Mouse (Mus musculus): ENCODE measurements around the gene Dpp4. TPM values are rescaled to one million over a fixed set of nuclear protein-coding genes. Genes with fewer than 3 reads are reported as not detected.

The Dpp4 gene
- polyA plus RNA-seq, 1 experiment from 2014 or later, result 1.4 TPM

- DNase-seq (ENCODE audit: low spot score) (no peak), ATAC-seq (ENCODE audit: low FRiP score) (no peak)
- no peaks in the 10 kb centered on the region for H3K27me3 ChIP-seq (ENCODE audit: control insufficient read depth, insufficient read depth, low read length)
- no peak overlapping the region for H3K9ac ChIP-seq
- no peak overlapping the region for H3K4me3 ChIP-seq (replicated peaks; ENCODE audit: low read length)
- H3K27ac ChIP-seq, result no peak overlapping the region
- H3K4me1 ChIP-seq (replicated peaks; ENCODE audit: control insufficient read depth, insufficient read depth, low read length), result no peaks in the 10 kb centered on the region
- H3K9me3 ChIP-seq (ENCODE audit: control insufficient read depth, low read length), result no peaks in the 10 kb centered on the region
- no peak overlapping the region for H3K4me2 ChIP-seq (replicated peaks)
- no peaks in the 10 kb centered on the region for H3K36me3 ChIP-seq (replicated peaks; ENCODE audit: control insufficient read depth, insufficient read depth)
- 78% methylated on average over 4 of the region's 4 CpGs for WGBS
These were observed 124.5 kb downstream of the Dpp4 start for GRCm38 (mm10) chr2:62287532-62287931.

GRCm38 (mm10) chr2:62285847-62286246 lies 126.2 kb downstream of the Dpp4 start:
- H3K4me3 ChIP-seq (replicated peaks; ENCODE audit: low read length), result no peak overlapping the region
- H3K36me3 ChIP-seq (replicated peaks; ENCODE audit: control insufficient read depth, insufficient read depth), result no peaks in the 10 kb centered on the region
- no peaks in the 10 kb centered on the region for H3K9me3 ChIP-seq (ENCODE audit: control insufficient read depth, low read length)
- no peaks in the 10 kb centered on the region for H3K27me3 ChIP-seq (ENCODE audit: control insufficient read depth, insufficient read depth, low read length)
- no peak overlapping the region for H3K27ac ChIP-seq
- H3K4me2 ChIP-seq (replicated peaks), result no peak overlapping the region
- 2% methylated on average over 2 of the region's 2 CpGs for WGBS
- H3K4me1 ChIP-seq (replicated peaks; ENCODE audit: control insufficient read depth, insufficient read depth, low read length), result no peaks in the 10 kb centered on the region
- DNase-seq (ENCODE audit: low spot score) (peak; percentile 50), ATAC-seq (ENCODE audit: low FRiP score) (no peak)
- H3K9ac ChIP-seq, result no peak overlapping the region

GRCm38 (mm10) chr2:62285026-62285425 lies 127.0 kb downstream of the Dpp4 start:
- no peak overlapping the region for H3K4me3 ChIP-seq (replicated peaks; ENCODE audit: low read length)

More at GRCm38 (mm10) chr2:62285026-62285425, 127.0 kb downstream of the Dpp4 start:
- no peak overlapping the region for H3K4me2 ChIP-seq (replicated peaks)
- ATAC-seq (ENCODE audit: low FRiP score) (no peak), DNase-seq (ENCODE audit: low spot score) (no peak)
- H3K27ac ChIP-seq, result no peak overlapping the region
- H3K9ac ChIP-seq, result no peak overlapping the region
- H3K4me1 ChIP-seq (replicated peaks; ENCODE audit: control insufficient read depth, insufficient read depth, low read length), result no peaks in the 10 kb centered on the region
- no peaks in the 10 kb centered on the region for H3K9me3 ChIP-seq (ENCODE audit: control insufficient read depth, low read length)
- no peaks in the 10 kb centered on the region for H3K27me3 ChIP-seq (ENCODE audit: control insufficient read depth, insufficient read depth, low read length)
- H3K36me3 ChIP-seq (replicated peaks; ENCODE audit: control insufficient read depth, insufficient read depth), result no peaks in the 10 kb centered on the region
- 93% methylated on average over 2 of the region's 2 CpGs for WGBS

Other genes with a start within 250 kb of the Dpp4 start
- gene Gcg, start 71.4 kb upstream of the Dpp4 start, polyA plus RNA-seq (2014; fragmentation: Nextera tagmentation; extraction: Ambion mirVana), result 0.67 TPM in 1 of 2 replicates, not detected in the other
- 1.7 and 1.8 TPM in 2 replicates for gene Fap, start 161.8 kb upstream of the Dpp4 start, polyA plus RNA-seq (2014; fragmentation: Nextera tagmentation; extraction: Ambion mirVana)
- gene Ifih1, start 234.0 kb upstream of the Dpp4 start, polyA plus RNA-seq (2014; fragmentation: Nextera tagmentation; extraction: Ambion mirVana), result 2.1 and 2.2 TPM in 2 replicates

Data from hindbrain, embryonic 14.5 days (tissue).